Mouse (Mus musculus) right cerebral cortex, postnatal 25 days (tissue): Measurements from ENCODE around the gene Gnb1l.
A peak's percentile ranks its signal among the peaks of the same experiment; 100 is the strongest.

Experiments
- DNase-seq: peaks from one replicate; pipeline ENCODE4 v3.0.0; 2022

Gene Gnb1l

GRCm38 (mm10) chr16:18552106-18552710 is 53.7 kb downstream of the Gnb1l start:
- no peak for DNase-seq

GRCm38 (mm10) chr16:18554721-18555120 is 56.2 kb downstream of the Gnb1l start:
- no peak for DNase-seq

GRCm38 (mm10) chr16:18555235-18555935 is 56.9 kb downstream of the Gnb1l start:
- DNase-seq, result no peak

GRCm38 (mm10) chr16:18556461-18556860 is 57.9 kb downstream of the Gnb1l start:
- DNase-seq, result no peak

GRCm38 (mm10) chr16:18564472-18564871 is 66.0 kb downstream of the Gnb1l start:
- no peak for DNase-seq

GRCm38 (mm10) chr16:18568599-18568998 is 70.1 kb downstream of the Gnb1l start:
- no peak for DNase-seq

GRCm38 (mm10) chr16:18574196-18574595 is 75.7 kb downstream of the Gnb1l start:
- no peak for DNase-seq

GRCm38 (mm10) chr16:18577071-18577470 is 78.6 kb downstream of the Gnb1l start:
- DNase-seq, result no peak

GRCm38 (mm10) chr16:18577599-18578160 is 79.2 kb downstream of the Gnb1l start:
- no peak for DNase-seq

GRCm38 (mm10) chr16:18580389-18580788 is 81.9 kb downstream of the Gnb1l start:
- DNase-seq, result no peak

GRCm38 (mm10) chr16:18581050-18581622 is 82.6 kb downstream of the Gnb1l start:
- DNase-seq, result no peak

GRCm38 (mm10) chr16:18581623-18582205 is 83.2 kb downstream of the Gnb1l start:
- peak; percentile 23 for DNase-seq

GRCm38 (mm10) chr16:18582426-18583148 is 84.1 kb downstream of the Gnb1l start:
- DNase-seq, result no peak

- no peak for DNase-seq
Observed at GRCm38 (mm10) chr16:18583169-18583568, 84.7 kb downstream of the Gnb1l start.

- DNase-seq, result no peak
Observed at GRCm38 (mm10) chr16:18583673-18584357, 85.3 kb downstream of the Gnb1l start.

GRCm38 (mm10) chr16:18584901-18585510 is 86.5 kb downstream of the Gnb1l start:
- DNase-seq, result no peak

GRCm38 (mm10) chr16:18585676-18586075 is 87.2 kb downstream of the Gnb1l start:
- no peak for DNase-seq

- no peak for DNase-seq
Observed at GRCm38 (mm10) chr16:18586076-18586905, 87.8 kb downstream of the Gnb1l start.

GRCm38 (mm10) chr16:18586906-18587546 is 88.5 kb downstream of the Gnb1l start:
- no peak for DNase-seq
